Mouse (Mus musculus): ENCODE measurements at regions not wholly inside any gene's neighbourhood (a gene's known extent, or its start where the extent isn't known, plus 50 kb on each side); places are given as distances from the start of the nearest gene placed in this dataset.

GRCm38 (mm10) chr10:19177414-19177813 lies 162.0 kb upstream of the Tnfaip3 start:
- Histone ChIP-seq H3K27ac (no peak overlapping the region), H3K36me3 (ENCODE audit: insufficient read depth, low read length) (no peaks in the 10 kb centered on the region), H3K27me3 (ENCODE audit: insufficient read depth, low read length) (no peaks in the 10 kb centered on the region), H3K9ac (replicated peaks; ENCODE audit: low read length) (no peak overlapping the region), H3K4me2 (ENCODE audit: low read depth, low read length) (no peak overlapping the region), H3K4me1 (ENCODE audit: insufficient read depth, low read length) (no peaks in the 10 kb centered on the region), H3K9me3 (ENCODE audit: low read length) (no peaks in the 10 kb centered on the region), H3K4me3 (ENCODE audit: low read length) (no peak overlapping the region)
- WGBS = 90% methylated on average over 2 of the region's 2 CpGs
- no peak for TF ChIP-seq CTCF (IDR thresholded peaks at IDR 0.05; ENCODE audit: low read depth)
- no peak for ATAC-seq
- no peak for DNase-seq (ENCODE audit: low spot score)

- Histone ChIP-seq H3K4me3 (ENCODE audit: low read length) (no peak overlapping the region), H3K27ac (no peak overlapping the region), H3K36me3 (ENCODE audit: insufficient read depth, low read length) (no peaks in the 10 kb centered on the region), H3K9ac (replicated peaks; ENCODE audit: low read length) (no peak overlapping the region), H3K4me1 (ENCODE audit: insufficient read depth, low read length) (no peaks in the 10 kb centered on the region), H3K9me3 (ENCODE audit: low read length) (no peaks in the 10 kb centered on the region), H3K4me2 (ENCODE audit: low read depth, low read length) (no peak overlapping the region), H3K27me3 (ENCODE audit: insufficient read depth, low read length) (no peaks in the 10 kb centered on the region)
- WGBS = 85% methylated on average over 3 of the region's 3 CpGs
- ATAC-seq = no peak
- DNase-seq (ENCODE audit: low spot score) = no peak
- TF ChIP-seq CTCF (IDR thresholded peaks at IDR 0.05; ENCODE audit: low read depth) = no peak
Observed at GRCm38 (mm10) chr10:19176249-19176648, 160.8 kb upstream of the Tnfaip3 start.

GRCm38 (mm10) chr10:19171834-19172233 lies 156.4 kb upstream of the Tnfaip3 start:
- Histone ChIP-seq H3K27ac (no peak overlapping the region), H3K27me3 (ENCODE audit: insufficient read depth, low read length) (no peaks in the 10 kb centered on the region), H3K4me3 (ENCODE audit: low read length) (no peak overlapping the region), H3K4me2 (ENCODE audit: low read depth, low read length) (no peak overlapping the region), H3K9me3 (ENCODE audit: low read length) (no peaks in the 10 kb centered on the region), H3K36me3 (ENCODE audit: insufficient read depth, low read length) (no peaks in the 10 kb centered on the region), H3K9ac (replicated peaks; ENCODE audit: low read length) (no peak overlapping the region), H3K4me1 (ENCODE audit: insufficient read depth, low read length) (no peaks in the 10 kb centered on the region)
- TF ChIP-seq CTCF (IDR thresholded peaks at IDR 0.05; ENCODE audit: low read depth) = no peak
- DNase-seq (ENCODE audit: low spot score) (no peak), ATAC-seq (no peak)
- 77% methylated on average over 3 of the region's 3 CpGs for WGBS

- Histone ChIP-seq H3K4me2 (ENCODE audit: low read depth, low read length) (no peak overlapping the region), H3K27me3 (ENCODE audit: insufficient read depth, low read length) (no peaks in the 10 kb centered on the region), H3K27ac (no peak overlapping the region), H3K4me3 (ENCODE audit: low read length) (no peak overlapping the region), H3K9ac (replicated peaks; ENCODE audit: low read length) (no peak overlapping the region), H3K4me1 (ENCODE audit: insufficient read depth, low read length) (no peaks in the 10 kb centered on the region), H3K9me3 (ENCODE audit: low read length) (no peaks in the 10 kb centered on the region), H3K36me3 (ENCODE audit: insufficient read depth, low read length) (no peaks in the 10 kb centered on the region)
- no peak for TF ChIP-seq CTCF (IDR thresholded peaks at IDR 0.05; ENCODE audit: low read depth)
- DNase-seq (ENCODE audit: low spot score) = no peak
- WGBS = 64% methylated on average over 4 of the region's 4 CpGs
- no peak for ATAC-seq
Observed at GRCm38 (mm10) chr10:19170596-19170995, 155.1 kb upstream of the Tnfaip3 start.

- no peaks in the 10 kb centered on the region for H3K36me3 ChIP-seq (ENCODE audit: insufficient read depth, low read length)
- H3K27ac ChIP-seq = no peak overlapping the region
- H3K27me3 ChIP-seq (ENCODE audit: insufficient read depth, low read length) = no peaks in the 10 kb centered on the region
- 80% methylated on average over 2 of the region's 2 CpGs for WGBS
- peak; percentile 25; the same call in 1 of the 2 replicates for TF ChIP-seq CTCF (IDR thresholded peaks at IDR 0.05; ENCODE audit: low read depth)
- DNase-seq (ENCODE audit: low spot score) (no peak), ATAC-seq (no peak)
- H3K4me3 ChIP-seq (ENCODE audit: low read length) = no peak overlapping the region
- H3K9me3 ChIP-seq (ENCODE audit: low read length) = no peaks in the 10 kb centered on the region
- H3K4me1 ChIP-seq (ENCODE audit: insufficient read depth, low read length) = no peaks in the 10 kb centered on the region
- H3K9ac ChIP-seq (replicated peaks; ENCODE audit: low read length) = no peak overlapping the region
- no peak overlapping the region for H3K4me2 ChIP-seq (ENCODE audit: low read depth, low read length)
Observed at GRCm38 (mm10) chr10:19169272-19169671, 153.8 kb upstream of the Tnfaip3 start.

- Histone ChIP-seq H3K4me1 (ENCODE audit: insufficient read depth, low read length) (no peaks in the 10 kb centered on the region), H3K4me3 (ENCODE audit: low read length) (no peak overlapping the region), H3K27me3 (ENCODE audit: insufficient read depth, low read length) (no peaks in the 10 kb centered on the region), H3K9ac (replicated peaks; ENCODE audit: low read length) (no peak overlapping the region), H3K27ac (no peak overlapping the region), H3K36me3 (ENCODE audit: insufficient read depth, low read length) (no peaks in the 10 kb centered on the region), H3K4me2 (ENCODE audit: low read depth, low read length) (no peak overlapping the region), H3K9me3 (ENCODE audit: low read length) (no peaks in the 10 kb centered on the region)
- WGBS = 76% methylated on average over 5 of the region's 5 CpGs
- no peak for TF ChIP-seq CTCF (IDR thresholded peaks at IDR 0.05; ENCODE audit: low read depth)
- no peak for ATAC-seq
- no peak for DNase-seq (ENCODE audit: low spot score)
Observed at GRCm38 (mm10) chr10:19168362-19168761, 152.9 kb upstream of the Tnfaip3 start.

- H3K4me1 ChIP-seq (ENCODE audit: insufficient read depth, low read length) = no peaks in the 10 kb centered on the region
- ATAC-seq (no peak), DNase-seq (ENCODE audit: low spot score) (no peak)
- H3K4me2 ChIP-seq (ENCODE audit: low read depth, low read length) = no peak overlapping the region
- no peak overlapping the region for H3K4me3 ChIP-seq (ENCODE audit: low read length)
- WGBS = 26% methylated on average over 8 of the region's 8 CpGs
- no peaks in the 10 kb centered on the region for H3K36me3 ChIP-seq (ENCODE audit: insufficient read depth, low read length)
- TF ChIP-seq CTCF (IDR thresholded peaks at IDR 0.05; ENCODE audit: low read depth) = no peak
- no peaks in the 10 kb centered on the region for H3K9me3 ChIP-seq (ENCODE audit: low read length)
- no peak overlapping the region for H3K27ac ChIP-seq
- H3K9ac ChIP-seq (replicated peaks; ENCODE audit: low read length) = no peak overlapping the region
- no peaks in the 10 kb centered on the region for H3K27me3 ChIP-seq (ENCODE audit: insufficient read depth, low read length)
Observed at GRCm38 (mm10) chr10:19167641-19168271, 152.3 kb upstream of the Tnfaip3 start.

Data from hindbrain, postnatal 0 days (tissue).